Mouse (Mus musculus) liver, embryonic 14.5 days (tissue): ENCODE data around the gene H2afz. TPM values are rescaled to one million over a fixed set of nuclear protein-coding genes. Genes with fewer than 3 reads are reported as not detected.

Source experiments
- ATAC-seq: fragments of 200-750 bp; cut with Nextera tagmentation; 2 replicates; pipeline ENCODE4 v1.8.0; 2017; ENCODE audit warnings: moderate number of reproducible peaks, mild to moderate bottlenecking, moderate library complexity; ENCODE audit not compliant: insufficient read depth
- DNase-seq, 3 experiments: peaks; one replicate each; pipeline ENCODE4 v3.0.0-alpha.2; 2012 to 2013; ENCODE audit warnings: low read depth in 3 of 3, low spot score in 3 of 3
- H3K27ac ChIP-seq: fragments of 300-500 bp; sonication (generic); 2 replicates; pipeline ENCODE4 v1.5.1; 2014; ENCODE audit warnings: moderate library complexity, mild to moderate bottlenecking, control low read depth, inconsistent platforms
- H3K27me3 ChIP-seq: fragments of 300-500 bp; sonication (generic); 2 replicates; pipeline ENCODE4 v1.6.1; 2014; ENCODE audit warnings: mild to moderate bottlenecking, low read length, moderate library complexity; ENCODE audit not compliant: control insufficient read depth, insufficient read depth
- H3K36me3 ChIP-seq: fragments of 300-500 bp; sonication (generic); replicated peaks from 2 replicates; pipeline ENCODE4 v1.6.1; 2014; ENCODE audit warnings: low read depth; ENCODE audit not compliant: control insufficient read depth, insufficient read depth
- H3K4me1 ChIP-seq, 2 experiments: fragments of 200-500 bp in 1 of 2; fragments of 300-500 bp in 1 of 2; sonication (generic) in 1 of 2; replicated peaks; 2 replicates each; pipeline ENCODE4 v1.6.1; 2012 to 2014; ENCODE audit warnings: antibody characterized with exemption in 1 of 2, inconsistent platforms in 1 of 2, low read length in 1 of 2; ENCODE audit not compliant: control insufficient read depth in 2 of 2, insufficient read depth in 2 of 2
- H3K4me2 ChIP-seq: fragments of 300-500 bp; sonication (generic); 2 replicates; pipeline ENCODE4 v1.6.1; 2014; ENCODE audit warnings: low read depth, mild to moderate bottlenecking, control low read depth, moderate library complexity
- H3K4me3 ChIP-seq, 2 experiments: fragments of 200-500 bp in 1 of 2; fragments of 300-500 bp in 1 of 2; sonication (generic) in 1 of 2; 2 replicates each; pipeline ENCODE4 v1.5.1; 2012 to 2014; ENCODE audit warnings: low read depth in 2 of 2, low read length in 2 of 2, mild to moderate bottlenecking in 2 of 2, control low read depth in 1 of 2, inconsistent platforms in 1 of 2, moderate library complexity in 1 of 2; ENCODE audit not compliant: insufficient read depth in 1 of 2
- H3K9ac ChIP-seq: fragments of 300-500 bp; sonication (generic); replicated peaks from 2 replicates; pipeline ENCODE4 v1.6.1; 2014; ENCODE audit warnings: mild to moderate bottlenecking, control low read depth, moderate library complexity
- H3K9me3 ChIP-seq: fragments of 300-500 bp; sonication (generic); 2 replicates; pipeline ENCODE4 v1.6.1; 2016; ENCODE audit warnings: low read length, mixed read lengths; ENCODE audit not compliant: control insufficient read depth
- CTCF ChIP-seq: IDR thresholded peaks from 2 replicates; pipeline ENCODE4 v1.5.1; 2016; ENCODE audit warnings: antibody characterized with exemption, low read depth, control low read depth
- EP300 ChIP-seq: IDR thresholded peaks from 2 replicates; pipeline ENCODE4 v1.6.1; 2016; ENCODE audit warnings: antibody characterized with exemption, low read depth
- WGBS: fragments of 180-500 bp; shearing (Covaris S2); extraction: QIAGEN DNeasy Blood & Tissue Kit; methylation state at CpG from one replicate; pipeline ENCODE4 v1.1.7; 2014; ENCODE audit not compliant: insufficient replicate concordance; 5-methylcytosine and 5-hydroxymethylcytosine counted together
- polyA plus RNA-seq, 2 experiments: library from polyadenylated mRNA; depleted of rRNA in 1 of 2; stranded (reverse) in 1 of 2; unstranded in 1 of 2; fragments of >200 nt; fragmentation: Nextera tagmentation in 1 of 2; extraction: Ambion mirVana in 1 of 2; gene quantifications; 2 replicates each; pipeline versions ENCODE4 v1.2.1 to v1.2.3; 2012 to 2014

H2afz gene
- polyA plus RNA-seq, 2 experiments, result 784 to 1,242 TPM

- TF ChIP-seq EP300 (no peak), CTCF (no peak)
- ATAC-seq, result no peak
- 63% methylated on average over 2 of the region's 2 CpGs for WGBS
- no peak for DNase-seq
- no peaks in the 10 kb centered on the region for H3K9me3 ChIP-seq
- no peak overlapping the region for H3K9ac ChIP-seq
- no peak overlapping the region for H3K4me2 ChIP-seq
- H3K4me3 ChIP-seq, result no peak overlapping the region
- no peaks in the 10 kb centered on the region for H3K36me3 ChIP-seq
- no peak overlapping the region for H3K27ac ChIP-seq
- no peaks in the 10 kb centered on the region for H3K4me1 ChIP-seq
- H3K27me3 ChIP-seq, result no peaks in the 10 kb centered on the region
Observed at GRCm38 (mm10) chr3:137831156-137831555, 33.1 kb upstream of the H2afz start.

- H3K27ac ChIP-seq, result no peak overlapping the region
- no peaks in the 10 kb centered on the region for H3K4me1 ChIP-seq
- no peak for ATAC-seq
- H3K9ac ChIP-seq, result no peak overlapping the region
- TF ChIP-seq EP300 (no peak), CTCF (no peak)
- DNase-seq, result no peak
- no peaks in the 10 kb centered on the region for H3K9me3 ChIP-seq
- H3K4me2 ChIP-seq, result no peak overlapping the region
- no peaks in the 10 kb centered on the region for H3K36me3 ChIP-seq
- no peak overlapping the region for H3K4me3 ChIP-seq
- no peaks in the 10 kb centered on the region for H3K27me3 ChIP-seq
Observed at GRCm38 (mm10) chr3:137833128-137833527, 31.2 kb upstream of the H2afz start.

GRCm38 (mm10) chr3:137833698-137834097 lies 30.6 kb upstream of the H2afz start:
- no peak for ATAC-seq
- Histone ChIP-seq H3K27ac (no peak overlapping the region), H3K4me1 (no peaks in the 10 kb centered on the region), H3K36me3 (no peaks in the 10 kb centered on the region), H3K4me2 (no peak overlapping the region), H3K9ac (no peak overlapping the region), H3K4me3 (no peak overlapping the region), H3K27me3 (no peaks in the 10 kb centered on the region), H3K9me3 (no peaks in the 10 kb centered on the region)
- TF ChIP-seq EP300 (no peak), CTCF (no peak)
- DNase-seq, result no peak
- 66% methylated on average over 4 of the region's 4 CpGs for WGBS

GRCm38 (mm10) chr3:137836543-137836942 lies 27.7 kb upstream of the H2afz start:
- no peak overlapping the region for H3K4me3 ChIP-seq
- no peak overlapping the region for H3K9ac ChIP-seq
- H3K4me1 ChIP-seq, result no peaks in the 10 kb centered on the region
- DNase-seq, result no peak
- 67% methylated on average over 1 of the region's 1 CpGs for WGBS
- no peak overlapping the region for H3K4me2 ChIP-seq
- no peaks in the 10 kb centered on the region for H3K27me3 ChIP-seq
- no peak overlapping the region for H3K27ac ChIP-seq
- H3K36me3 ChIP-seq, result no peaks in the 10 kb centered on the region
- TF ChIP-seq CTCF (no peak), EP300 (no peak)
- no peak for ATAC-seq
- no peaks in the 10 kb centered on the region for H3K9me3 ChIP-seq

GRCm38 (mm10) chr3:137838160-137838559 lies 26.1 kb upstream of the H2afz start:
- TF ChIP-seq EP300 (no peak), CTCF (no peak)
- no peak overlapping the region for H3K4me2 ChIP-seq
- no peak for ATAC-seq
- no peak overlapping the region for H3K27ac ChIP-seq
- no peak overlapping the region for H3K4me3 ChIP-seq
- no peak for DNase-seq
- no peaks in the 10 kb centered on the region for H3K36me3 ChIP-seq
- H3K4me1 ChIP-seq, result no peaks in the 10 kb centered on the region; a peak in 1 of 4 replicates
- no peaks in the 10 kb centered on the region for H3K27me3 ChIP-seq
- no peaks in the 10 kb centered on the region for H3K9me3 ChIP-seq
- H3K9ac ChIP-seq, result no peak overlapping the region
